Mouse (Mus musculus) neural tube, embryonic 14.5 days (tissue): ENCODE measurements around the gene Spata33. TPM values are rescaled to one million over a fixed set of nuclear protein-coding genes. Genes with fewer than 3 reads are reported as not detected.
A peak's percentile ranks its signal among the peaks of the same experiment; 100 is the strongest.

Source experiments
- ATAC-seq: fragments of 200-750 bp; cut with Nextera tagmentation; 2 replicates; pipeline ENCODE4 v1.8.0; 2017; ENCODE audit warnings: low read depth, mild to moderate bottlenecking, moderate TSS enrichment, moderate library complexity
- H3K27ac ChIP-seq: fragments of 300-500 bp; sonication (generic); 2 replicates; pipeline ENCODE4 v1.5.1; 2014; ENCODE audit warnings: low read depth, mild to moderate bottlenecking, control low read depth, low read length, moderate library complexity, mixed read lengths
- H3K27me3 ChIP-seq: fragments of 300-500 bp; sonication (generic); 2 replicates; pipeline ENCODE4 v1.6.1; 2014; ENCODE audit warnings: low read length; ENCODE audit not compliant: control insufficient read depth, insufficient read depth
- H3K36me3 ChIP-seq: fragments of 300-500 bp; sonication (generic); 2 replicates; pipeline ENCODE4 v1.6.1; 2014; ENCODE audit warnings: low read length, mixed read lengths; ENCODE audit not compliant: control insufficient read depth, insufficient read depth
- H3K4me1 ChIP-seq: fragments of 300-500 bp; sonication (generic); 2 replicates; pipeline ENCODE4 v1.6.1; 2014; ENCODE audit warnings: low read length; ENCODE audit not compliant: control insufficient read depth, insufficient read depth
- H3K4me2 ChIP-seq: fragments of 300-500 bp; sonication (generic); 2 replicates; pipeline ENCODE4 v1.6.1; 2014; ENCODE audit warnings: mild to moderate bottlenecking, low read depth, low read length, control low read depth
- H3K4me3 ChIP-seq: fragments of 300-500 bp; sonication (generic); 2 replicates; pipeline ENCODE4 v1.5.1; 2014; ENCODE audit warnings: low read depth, low read length, control low read depth, mixed read lengths
- H3K9ac ChIP-seq: fragments of 300-500 bp; sonication (generic); replicated peaks from 2 replicates; pipeline ENCODE4 v1.6.1; 2014; ENCODE audit warnings: low read depth, mild to moderate bottlenecking, control low read depth, low read length, mixed read lengths
- H3K9me3 ChIP-seq: fragments of 300-500 bp; sonication (generic); 2 replicates; pipeline ENCODE4 v1.6.1; 2016; ENCODE audit warnings: low read length; ENCODE audit not compliant: control insufficient read depth
- WGBS: fragments of 180-500 bp; shearing (Covaris S2); extraction: QIAGEN DNeasy Blood & Tissue Kit; methylation state at CpG from one replicate; pipeline ENCODE4 v1.1.7; 2014; 5-methylcytosine and 5-hydroxymethylcytosine counted together
- polyA plus RNA-seq: library from polyadenylated mRNA; unstranded; fragments of >200 nt; fragmentation: Nextera tagmentation; extraction: Ambion mirVana; gene quantifications from 2 replicates; pipeline ENCODE4 v1.2.1, GENCODE M21; 2014

Spata33 gene
- polyA plus RNA-seq, 1 experiment from 2014 or later, result 6.0 TPM

DNA sequence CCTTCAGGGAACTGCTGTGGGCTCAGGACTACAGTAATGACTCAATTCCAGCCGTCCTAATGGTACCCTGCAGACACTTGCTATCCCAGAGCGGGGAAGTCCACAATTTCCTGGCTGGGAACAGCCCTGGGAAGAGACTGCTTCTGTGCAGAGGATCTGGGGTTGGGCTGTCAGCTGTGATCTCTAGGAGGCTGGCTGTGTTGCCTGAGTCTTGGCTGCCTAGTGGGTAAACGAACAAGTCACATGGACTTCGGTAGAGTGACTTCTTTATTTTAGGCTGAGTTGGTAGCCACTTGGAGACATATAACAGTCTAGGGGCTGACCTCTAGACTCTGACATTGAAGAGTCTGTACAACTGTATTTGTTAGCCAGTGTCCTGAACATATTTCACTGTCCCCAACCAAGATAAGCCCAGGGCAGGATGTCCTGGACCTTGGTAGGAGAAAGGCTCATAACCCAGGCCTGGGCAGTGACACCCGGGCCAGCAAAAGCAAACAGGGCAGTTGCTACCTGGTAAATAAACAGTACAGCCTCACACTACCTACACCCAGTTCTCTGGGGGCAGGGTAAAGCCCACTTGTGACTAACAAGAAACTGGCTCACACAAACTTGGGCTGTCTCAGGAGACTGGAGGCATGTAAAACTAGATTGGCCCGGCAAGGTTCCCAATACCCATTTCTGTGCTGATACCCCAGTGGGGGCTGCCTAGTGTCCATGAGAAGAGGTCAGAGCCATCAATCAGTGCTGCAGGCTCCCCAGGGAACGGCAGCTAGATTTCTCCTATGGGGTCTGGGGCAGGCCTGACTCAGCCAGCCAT is 29.7 kb downstream of the Spata33 start:
- Histone ChIP-seq H3K36me3 (peaks cover 39% of the 10 kb centered on the region), H3K9ac (no peak overlapping the region), H3K27me3 (no peaks in the 10 kb centered on the region), H3K9me3 (no peaks in the 10 kb centered on the region), H3K27ac (no peak overlapping the region), H3K4me1 (no peaks in the 10 kb centered on the region), H3K4me2 (no peak overlapping the region), H3K4me3 (no peak overlapping the region)
- ATAC-seq, result no peak
- WGBS, result 83% methylated on average over 7 of the region's 7 CpGs

DNA sequence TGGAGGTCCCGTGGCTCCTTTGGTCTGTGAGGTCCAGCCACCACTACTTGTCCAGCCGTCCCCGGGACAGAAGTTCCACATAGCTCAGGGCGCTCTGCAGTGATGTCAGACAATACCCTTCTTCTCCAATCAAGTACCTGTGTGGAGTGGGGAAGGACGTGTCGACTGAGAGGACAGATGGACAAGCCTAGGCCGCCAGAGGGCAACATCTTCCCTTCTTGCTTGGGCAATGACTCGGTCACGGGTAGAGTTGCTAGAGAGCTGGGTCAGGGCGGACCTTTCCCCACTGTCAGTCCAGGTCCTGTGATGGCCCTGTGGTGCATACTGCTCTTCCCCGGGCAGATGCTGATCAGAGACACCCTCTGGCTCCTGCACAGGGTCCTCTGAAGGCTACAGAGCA is 30.4 kb downstream of the Spata33 start:
- Histone ChIP-seq H3K36me3 (peaks cover 46% of the 10 kb centered on the region), H3K27me3 (no peaks in the 10 kb centered on the region), H3K4me1 (no peaks in the 10 kb centered on the region), H3K27ac (no peak overlapping the region), H3K4me2 (no peak overlapping the region), H3K9ac (no peak overlapping the region), H3K4me3 (no peak overlapping the region), H3K9me3 (no peaks in the 10 kb centered on the region)
- no peak for ATAC-seq
- WGBS, result 67% methylated on average over 10 of the region's 11 CpGs

DNA sequence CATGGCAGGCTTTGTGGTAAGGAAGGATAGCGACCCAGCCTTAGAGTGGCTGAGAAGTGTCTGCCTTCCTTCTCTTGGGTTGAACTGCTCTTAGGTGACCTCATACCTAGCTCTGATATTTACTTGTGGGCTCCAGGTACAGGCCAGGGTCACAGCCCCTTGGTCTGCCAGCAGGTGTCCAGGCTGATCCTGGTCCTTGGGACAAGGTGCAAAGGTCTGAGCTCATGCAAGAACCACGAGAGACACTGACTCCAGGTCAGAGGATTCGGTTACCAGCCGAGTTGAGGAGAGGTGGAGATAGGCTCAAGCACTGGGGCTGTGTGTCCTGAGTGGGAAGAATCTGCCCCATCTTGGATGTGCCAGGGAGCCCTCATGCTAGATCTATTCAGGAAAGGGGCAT is 31.8 kb downstream of the Spata33 start:
- Histone ChIP-seq H3K27me3 (no peaks in the 10 kb centered on the region), H3K27ac (no peak overlapping the region), H3K4me2 (no peak overlapping the region), H3K4me1 (no peaks in the 10 kb centered on the region), H3K4me3 (no peak overlapping the region), H3K9me3 (no peaks in the 10 kb centered on the region), H3K36me3 (peaks cover 54% of the 10 kb centered on the region), H3K9ac (no peak overlapping the region)
- no peak for ATAC-seq
- 90% methylated on average over 4 of the region's 4 CpGs for WGBS

GRCm38 (mm10) chr8:123245543-123245942 is 32.9 kb downstream of the Spata33 start:
- ATAC-seq, result no peak
- Histone ChIP-seq H3K9ac (no peak overlapping the region), H3K4me2 (no peak overlapping the region), H3K4me3 (no peak overlapping the region), H3K4me1 (no peaks in the 10 kb centered on the region), H3K27me3 (no peaks in the 10 kb centered on the region), H3K9me3 (no peaks in the 10 kb centered on the region), H3K27ac (no peak overlapping the region), H3K36me3 (peaks cover 62% of the 10 kb centered on the region)
- 89% methylated on average over 12 of the region's 12 CpGs for WGBS

DNA sequence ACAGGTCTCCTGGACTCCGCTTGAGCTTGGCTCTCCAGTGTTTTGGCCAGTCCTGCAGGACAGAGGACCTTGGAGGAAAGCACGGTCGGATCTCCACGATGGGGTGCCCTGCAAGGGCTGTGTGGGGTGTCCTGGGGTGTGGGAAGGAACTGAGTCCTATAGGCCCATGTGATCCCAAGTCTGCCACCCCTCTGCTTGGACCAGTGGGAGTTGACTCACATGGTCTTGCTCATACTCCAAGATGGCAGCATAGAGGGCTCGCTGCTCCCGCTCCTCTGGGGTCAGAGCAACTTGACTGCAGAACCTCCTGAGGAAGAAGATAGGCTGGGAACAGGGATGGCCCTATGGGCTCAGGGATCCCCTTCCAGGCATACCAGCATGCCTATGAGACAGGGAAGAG is 35.1 kb downstream of the Spata33 start:
- H3K36me3 ChIP-seq, result peaks cover 65% of the 10 kb centered on the region
- H3K27me3 ChIP-seq, result no peaks in the 10 kb centered on the region
- 94% methylated on average over 6 of the region's 6 CpGs for WGBS
- no peaks in the 10 kb centered on the region for H3K9me3 ChIP-seq
- H3K4me1 ChIP-seq, result peaks cover 3% of the 10 kb centered on the region
- no peak overlapping the region for H3K4me3 ChIP-seq
- no peak for ATAC-seq
- no peak overlapping the region for H3K9ac ChIP-seq
- no peak overlapping the region for H3K27ac ChIP-seq
- H3K4me2 ChIP-seq, result no peak overlapping the region

GRCm38 (mm10) chr8:123248596-123248995 is 36.0 kb downstream of the Spata33 start:
- H3K27ac ChIP-seq, result no peak overlapping the region
- peaks cover 8% of the 10 kb centered on the region for H3K4me1 ChIP-seq
- ATAC-seq, result no peak
- no peaks in the 10 kb centered on the region for H3K27me3 ChIP-seq
- H3K9ac ChIP-seq, result no peak overlapping the region
- H3K9me3 ChIP-seq, result no peaks in the 10 kb centered on the region
- H3K4me2 ChIP-seq, result no peak overlapping the region
- WGBS, result 95% methylated on average over 8 of the region's 8 CpGs
- H3K4me3 ChIP-seq, result no peak overlapping the region
- peaks cover 60% of the 10 kb centered on the region for H3K36me3 ChIP-seq

DNA sequence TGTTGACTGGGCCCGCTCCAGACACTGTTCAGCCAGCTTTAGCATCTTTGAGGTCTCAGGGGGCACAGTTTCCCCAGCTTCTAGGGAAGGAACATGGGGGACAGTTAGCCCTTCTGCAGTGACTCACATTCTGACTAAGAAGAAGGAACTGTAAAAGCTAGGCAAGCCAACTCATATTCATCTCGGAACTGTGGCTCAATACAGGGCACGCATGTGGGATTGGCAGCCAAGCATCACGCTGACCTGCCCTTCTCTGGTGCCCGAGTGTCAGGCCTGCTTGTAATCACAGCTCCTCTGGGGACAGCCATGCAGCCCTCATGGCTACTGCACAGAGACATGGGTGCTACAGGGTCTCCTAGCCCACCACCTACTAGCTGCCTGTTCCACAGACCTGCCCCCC is 38.3 kb downstream of the Spata33 start:
- H3K4me1 ChIP-seq, result peaks cover 20% of the 10 kb centered on the region
- peaks cover 40% of the 10 kb centered on the region for H3K36me3 ChIP-seq
- H3K9ac ChIP-seq, result no peak overlapping the region
- no peak overlapping the region for H3K27ac ChIP-seq
- no peaks in the 10 kb centered on the region for H3K27me3 ChIP-seq
- no peaks in the 10 kb centered on the region for H3K9me3 ChIP-seq
- H3K4me3 ChIP-seq, result no peak overlapping the region
- ATAC-seq, result no peak
- 98% methylated on average over 5 of the region's 5 CpGs for WGBS
- H3K4me2 ChIP-seq, result no peak overlapping the region

DNA sequence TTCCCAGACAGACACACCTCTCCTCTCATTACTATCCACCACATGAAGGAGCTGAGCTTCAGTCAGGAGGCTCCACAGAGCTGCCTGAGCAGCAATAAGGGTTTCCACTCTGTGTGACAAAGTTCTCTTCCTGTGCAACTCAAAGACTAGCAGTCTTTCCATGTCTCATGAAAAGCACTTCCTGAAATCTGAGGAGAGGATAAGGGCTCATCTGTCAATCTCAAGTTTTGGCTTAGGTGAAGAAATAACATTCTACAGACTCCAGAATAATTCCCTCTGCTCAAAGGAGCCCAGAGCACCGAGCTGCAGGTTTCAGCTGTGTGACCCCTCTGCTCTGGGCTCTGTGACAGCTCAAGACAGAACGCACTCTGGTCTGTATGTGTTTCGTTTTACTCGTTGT is 40.3 kb downstream of the Spata33 start:
- peak overlapping the region; percentile 98 for H3K4me3 ChIP-seq

GRCm38 (mm10) chr8:123253451-123254098 is 40.9 kb downstream of the Spata33 start:
- peak; percentile 71 for ATAC-seq
- Histone ChIP-seq H3K4me1 (peaks cover 20% of the 10 kb centered on the region), H3K36me3 (peaks cover 45% of the 10 kb centered on the region), H3K27me3 (no peaks in the 10 kb centered on the region), H3K9ac (peak overlapping the region; percentile 97), H3K4me2 (peak overlapping the region; percentile 93), H3K9me3 (no peaks in the 10 kb centered on the region), H3K4me3 (peak overlapping the region; percentile 98), H3K27ac (peak overlapping the region; percentile 91)
- WGBS, result under 1% methylated on average over 38 of the region's 40 CpGs

More for the DNA sequence above, 40.3 kb downstream of the Spata33 start:
- 72% methylated on average over 4 of the region's 4 CpGs for WGBS
- no peak for ATAC-seq
- Histone ChIP-seq H3K27me3 (no peaks in the 10 kb centered on the region), H3K36me3 (peaks cover 45% of the 10 kb centered on the region), H3K27ac (peak overlapping the region; percentile 91; the same call in 1 of the 2 replicates), H3K4me2 (peak overlapping the region; percentile 93), H3K9ac (peak overlapping the region; percentile 97; the same call in 1 of the 2 replicates), H3K4me1 (peaks cover 20% of the 10 kb centered on the region), H3K9me3 (no peaks in the 10 kb centered on the region)
